32 mouse cellular contexts compared by ENCODE assay signal in genomic region chr1:175828539-175828938, GRCm38 (mm10). TPM values are rescaled to one million over a fixed set of nuclear protein-coding genes. Genes with fewer than 3 reads are reported as not detected.
"Had no signal": no experiment of that assay in that cellular context is flagged by ENCODE, and none has a peak within 500 bp of the region (broad histone marks: within the 10 kb centered on the region; RNA-seq: fewer than 3 reads in every experiment).

No protein-coding gene starts in this region.

- H3K36me3 ChIP-seq: limb, embryonic 10.5 days; limb, embryonic 12.5 days; limb, embryonic 13.5 days; limb, embryonic 15.5 days; liver, embryonic 12.5 days; liver, embryonic 13.5 days; liver, embryonic 15.5 days; lung, embryonic 15.5 days; midbrain, embryonic 10.5 days; midbrain, embryonic 12.5 days; midbrain, embryonic 15.5 days; neural tube, embryonic 12.5 days; neural tube, embryonic 13.5 days had no signal

- H3K9ac ChIP-seq: limb, embryonic 12.5 days; limb, embryonic 13.5 days; limb, embryonic 15.5 days; liver, embryonic 12.5 days; liver, embryonic 13.5 days; liver, embryonic 14.5 days; liver, embryonic 15.5 days; liver, postnatal 0 days; lung, embryonic 14.5 days; lung, embryonic 15.5 days; midbrain, embryonic 12.5 days; midbrain, embryonic 15.5 days; neural tube, embryonic 12.5 days; neural tube, embryonic 13.5 days had no signal

- H3K27ac ChIP-seq: limb, embryonic 10.5 days; limb, embryonic 12.5 days; limb, embryonic 13.5 days; limb, embryonic 15.5 days; liver, embryonic 12.5 days; liver, embryonic 13.5 days; liver, embryonic 14.5 days; liver, embryonic 15.5 days; lung, embryonic 15.5 days; macrophage; midbrain, embryonic 10.5 days; midbrain, embryonic 12.5 days; midbrain, embryonic 15.5 days; neural tube, embryonic 12.5 days; neural tube, embryonic 13.5 days had no signal

- H3K9me3 ChIP-seq: limb, embryonic 10.5 days; limb, embryonic 12.5 days; limb, embryonic 13.5 days; limb, embryonic 15.5 days; liver, embryonic 12.5 days; liver, embryonic 13.5 days; liver, embryonic 15.5 days; lung, embryonic 15.5 days; midbrain, embryonic 10.5 days; midbrain, embryonic 12.5 days; midbrain, embryonic 15.5 days; neural tube, embryonic 12.5 days; neural tube, embryonic 13.5 days had no signal

- DNase-seq: left cerebral cortex, postnatal 4 days; liver; liver, embryonic 13.5 days; liver, postnatal 0 days; lung, adult 18-20 months; lung, adult 2 months; lung, embryonic 14.5 days; lung, postnatal 10 days; lung, postnatal 14 days; lung, postnatal 36 days; lung, postnatal 4 days; midbrain, embryonic 14.5 days had no signal

- H3K4me1 ChIP-seq: limb, embryonic 10.5 days; limb, embryonic 12.5 days; limb, embryonic 13.5 days; limb, embryonic 15.5 days; liver, embryonic 12.5 days; liver, embryonic 13.5 days; liver, embryonic 15.5 days; lung, embryonic 15.5 days; megakaryocyte, embryonic 14.5 days; midbrain, embryonic 10.5 days; midbrain, embryonic 12.5 days; midbrain, embryonic 15.5 days; neural tube, embryonic 12.5 days; neural tube, embryonic 13.5 days had no signal

- H3K27me3 ChIP-seq: limb, embryonic 12.5 days; limb, embryonic 13.5 days; limb, embryonic 15.5 days; liver, embryonic 12.5 days; liver, embryonic 13.5 days; liver, embryonic 15.5 days; lung, embryonic 15.5 days; megakaryocyte, embryonic 14.5 days; midbrain, embryonic 12.5 days; midbrain, embryonic 15.5 days; neural tube, embryonic 12.5 days; neural tube, embryonic 13.5 days had no signal

- ATAC-seq: liver, embryonic 12.5 days; liver, postnatal 0 days; lung, postnatal 0 days; midbrain, embryonic 15.5 days; midbrain, embryonic 16.5 days had no signal

- H3K4me3 ChIP-seq: limb, embryonic 10.5 days; limb, embryonic 12.5 days; limb, embryonic 13.5 days; limb, embryonic 15.5 days; liver, embryonic 12.5 days; liver, embryonic 13.5 days; liver, embryonic 15.5 days; lung, embryonic 15.5 days; megakaryocyte, embryonic 14.5 days; midbrain, embryonic 10.5 days; midbrain, embryonic 12.5 days; midbrain, embryonic 15.5 days; myocyte; neural tube, embryonic 12.5 days; neural tube, embryonic 13.5 days had no signal

- H3K4me2 ChIP-seq: limb, embryonic 12.5 days; limb, embryonic 13.5 days; limb, embryonic 15.5 days; liver, embryonic 11.5 days; liver, embryonic 12.5 days; liver, embryonic 13.5 days; liver, embryonic 15.5 days; lung, embryonic 14.5 days; lung, embryonic 15.5 days; midbrain, embryonic 12.5 days; midbrain, embryonic 15.5 days; neural tube, embryonic 12.5 days; neural tube, embryonic 13.5 days had no signal

RNA-seq across cellular contexts. Expression of gene Exo1, which starts 51.8 kb away (rescaled TPM):
- polyA plus RNA-seq: liver, adult 2 months had no signal
